Mouse (Mus musculus): ENCODE measurements around the gene Gpm6b. TPM values are rescaled to one million over a fixed set of nuclear protein-coding genes. Genes with fewer than 3 reads are reported as not detected.

The Gpm6b gene
- polyA plus RNA-seq, 1 experiment from 2014 or later: 12.4 TPM

DNA sequence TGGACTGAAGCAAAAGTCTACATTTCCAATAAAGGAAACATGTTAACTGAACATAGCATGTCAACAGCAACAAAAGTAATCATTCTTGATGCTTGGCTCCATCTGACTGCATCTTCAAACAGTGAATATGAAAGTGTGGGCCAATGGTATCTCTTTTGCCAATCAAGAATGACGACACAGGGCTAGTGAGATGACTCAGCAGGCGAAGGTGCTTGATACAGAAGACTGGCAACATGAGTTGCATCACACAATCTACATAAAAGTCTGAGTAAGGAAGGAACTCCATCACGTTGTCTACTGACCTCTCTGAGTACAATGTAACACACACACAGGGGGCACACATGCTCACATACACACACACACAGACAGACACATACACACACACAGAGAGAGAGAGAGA lies 9.0 kb upstream of the Gpm6b start:
- H3K9ac ChIP-seq (ENCODE audit: low read length): no peak overlapping the region
- H3K36me3 ChIP-seq (ENCODE audit: control insufficient read depth, insufficient read depth, low read length): no peaks in the 10 kb centered on the region
- 75% methylated on average over 3 of the region's 3 CpGs for WGBS
- no peaks in the 10 kb centered on the region for H3K9me3 ChIP-seq (ENCODE audit: control insufficient read depth, low read length)
- H3K4me3 ChIP-seq (ENCODE audit: low read depth, low read length): no peak overlapping the region
- H3K4me1 ChIP-seq (ENCODE audit: control insufficient read depth, insufficient read depth, low read length): no peaks in the 10 kb centered on the region
- H3K4me2 ChIP-seq (ENCODE audit: low read depth, severe bottlenecking): no peak overlapping the region
- DNase-seq (ENCODE audit: low spot score) (no peak), ATAC-seq (ENCODE audit: insufficient number of reproducible peaks, low FRiP score, low TSS enrichment, low read depth) (no peak)
- H3K27me3 ChIP-seq (ENCODE audit: control insufficient read depth, insufficient read depth, low read length): 0 out of 2 replicates have a peak, but pooled peaks cover 5% of the 10 kb centered on the region
- H3K27ac ChIP-seq (replicated peaks; ENCODE audit: low read depth, low read length): no peak overlapping the region

DNA sequence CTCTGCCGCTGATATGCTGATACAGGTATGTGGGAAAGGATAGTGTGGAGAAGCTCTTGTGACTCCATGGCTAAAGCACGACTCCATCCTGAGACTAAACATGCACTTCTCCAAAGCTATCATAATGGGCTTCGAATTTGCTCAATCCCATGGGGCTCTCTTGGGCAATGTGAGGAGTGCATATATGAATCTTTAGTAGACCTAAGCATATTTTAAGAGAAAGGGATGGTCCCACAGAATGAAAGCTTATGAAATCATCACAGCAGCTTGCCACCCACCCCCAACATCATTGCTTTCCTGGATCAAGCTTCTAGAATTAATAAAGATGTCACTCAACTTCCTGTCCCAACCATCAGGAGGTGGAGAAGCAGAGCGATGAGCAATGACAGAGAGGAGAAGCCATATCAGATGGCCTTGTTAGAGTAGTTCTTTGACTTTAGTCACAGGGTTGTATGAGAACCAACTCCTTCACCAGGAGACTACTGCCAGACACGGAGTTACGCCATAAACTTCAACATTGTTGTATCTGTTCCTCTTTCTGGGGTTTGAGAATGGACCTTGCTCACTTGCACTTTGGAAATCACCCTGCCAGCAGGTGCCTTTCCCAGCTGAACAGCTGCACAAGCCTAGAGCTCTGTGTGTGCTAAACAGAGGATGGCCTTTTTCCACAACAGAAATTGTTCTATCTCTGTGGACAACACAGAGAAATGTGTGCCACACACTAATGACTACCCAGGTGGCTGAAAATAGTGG lies 8.0 kb upstream of the Gpm6b start:
- H3K27ac ChIP-seq (replicated peaks; ENCODE audit: low read depth, low read length): no peak overlapping the region
- WGBS: 95% methylated on average over 6 of the region's 6 CpGs
- H3K4me3 ChIP-seq (ENCODE audit: low read depth, low read length): no peak overlapping the region
- no peak overlapping the region for H3K4me2 ChIP-seq (ENCODE audit: low read depth, severe bottlenecking)
- H3K27me3 ChIP-seq (ENCODE audit: control insufficient read depth, insufficient read depth, low read length): 0 out of 2 replicates have a peak, but pooled peaks cover 5% of the 10 kb centered on the region
- DNase-seq (ENCODE audit: low spot score) (no peak), ATAC-seq (ENCODE audit: insufficient number of reproducible peaks, low FRiP score, low TSS enrichment, low read depth) (no peak)
- H3K36me3 ChIP-seq (ENCODE audit: control insufficient read depth, insufficient read depth, low read length): no peaks in the 10 kb centered on the region
- no peaks in the 10 kb centered on the region for H3K9me3 ChIP-seq (ENCODE audit: control insufficient read depth, low read length)
- no peaks in the 10 kb centered on the region for H3K4me1 ChIP-seq (ENCODE audit: control insufficient read depth, insufficient read depth, low read length)
- H3K9ac ChIP-seq (ENCODE audit: low read length): no peak overlapping the region

DNA sequence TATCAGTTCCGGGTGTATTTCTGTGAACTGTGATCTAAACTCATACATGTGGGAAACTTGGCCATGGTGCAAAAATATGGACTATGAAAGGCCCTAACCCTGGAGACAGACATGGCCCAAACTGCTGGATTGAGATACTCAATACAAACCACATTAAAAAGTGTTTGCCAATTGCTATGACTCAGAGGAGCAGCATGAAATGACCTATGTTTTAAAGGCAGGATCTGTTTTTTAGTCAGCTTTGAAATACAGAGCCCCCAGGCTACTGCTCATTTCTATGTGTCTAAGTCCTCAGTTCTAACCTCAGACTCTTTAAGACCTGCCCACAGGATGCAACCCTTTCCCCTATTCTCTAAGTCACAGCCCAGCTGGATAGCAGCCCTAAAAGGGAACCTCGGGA lies 2.6 kb upstream of the Gpm6b start:
- ATAC-seq (ENCODE audit: insufficient number of reproducible peaks, low FRiP score, low TSS enrichment, low read depth) (no peak), DNase-seq (ENCODE audit: low spot score) (no peak)
- Histone ChIP-seq H3K36me3 (ENCODE audit: control insufficient read depth, insufficient read depth, low read length) (no peaks in the 10 kb centered on the region), H3K4me1 (ENCODE audit: control insufficient read depth, insufficient read depth, low read length) (no peaks in the 10 kb centered on the region), H3K4me2 (ENCODE audit: low read depth, severe bottlenecking) (no peak overlapping the region), H3K9me3 (ENCODE audit: control insufficient read depth, low read length) (no peaks in the 10 kb centered on the region), H3K4me3 (ENCODE audit: low read depth, low read length) (no peak overlapping the region), H3K9ac (ENCODE audit: low read length) (no peak overlapping the region), H3K27ac (replicated peaks; ENCODE audit: low read depth, low read length) (no peak overlapping the region), H3K27me3 (ENCODE audit: control insufficient read depth, insufficient read depth, low read length) (peaks cover 14% of the 10 kb centered on the region)
- 64% methylated on average over 2 of the region's 2 CpGs for WGBS

DNA sequence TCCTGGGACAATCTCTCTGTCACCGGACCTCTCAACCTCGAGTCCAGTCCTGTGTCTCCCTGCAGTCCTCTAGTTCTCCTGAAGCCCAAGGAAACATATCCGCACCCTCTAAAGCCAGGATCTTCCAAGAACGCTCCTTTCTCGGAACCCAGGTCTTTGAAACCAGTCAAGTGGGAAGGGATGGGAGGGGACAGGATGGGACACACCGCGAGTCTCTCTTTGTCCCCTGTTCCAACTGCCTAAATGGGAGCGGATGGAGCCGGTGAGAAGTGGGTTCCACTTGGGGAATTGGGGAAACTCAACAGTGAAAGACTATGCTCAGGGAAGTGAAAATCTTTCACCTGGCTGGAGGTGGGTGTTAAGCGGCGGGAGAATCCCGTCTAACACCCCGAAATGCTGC lies 809 bp downstream of the Gpm6b start:
- Histone ChIP-seq H3K4me3 (ENCODE audit: low read depth, low read length) (peak overlapping the region; percentile 48), H3K9ac (ENCODE audit: low read length) (peak overlapping the region; percentile 47), H3K4me2 (ENCODE audit: low read depth, severe bottlenecking) (peak overlapping the region; percentile 86), H3K4me1 (ENCODE audit: control insufficient read depth, insufficient read depth, low read length) (no peaks in the 10 kb centered on the region), H3K27me3 (ENCODE audit: control insufficient read depth, insufficient read depth, low read length) (peaks cover 14% of the 10 kb centered on the region), H3K9me3 (ENCODE audit: control insufficient read depth, low read length) (no peaks in the 10 kb centered on the region), H3K36me3 (ENCODE audit: control insufficient read depth, insufficient read depth, low read length) (no peaks in the 10 kb centered on the region), H3K27ac (replicated peaks; ENCODE audit: low read depth, low read length) (no peak overlapping the region)
- DNase-seq (ENCODE audit: low spot score) (no peak), ATAC-seq (ENCODE audit: insufficient number of reproducible peaks, low FRiP score, low TSS enrichment, low read depth) (0 out of 2 replicates have a peak, but pooled peaks have one; percentile 10)
- WGBS: 30% methylated on average over 13 of the region's 13 CpGs

DNA sequence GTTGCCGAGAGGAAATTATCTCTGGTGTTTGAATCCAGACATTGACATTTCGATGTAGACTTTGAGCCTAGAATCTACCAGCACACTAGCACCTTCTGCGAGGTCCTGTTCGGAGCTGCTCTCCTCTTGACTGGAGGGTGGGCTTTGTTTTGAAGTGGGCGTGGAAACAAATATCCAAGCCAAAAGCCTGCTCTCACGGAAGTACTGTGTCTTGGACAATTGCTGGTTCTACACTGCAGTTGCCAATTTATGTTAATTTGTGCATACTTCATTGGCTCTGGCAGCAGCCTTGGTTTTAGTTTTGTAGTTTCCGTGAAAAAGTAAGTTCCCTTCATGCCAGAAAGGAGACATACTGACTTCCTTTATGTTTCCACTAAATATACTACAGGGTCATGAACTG lies 2.0 kb downstream of the Gpm6b start:
- no peak overlapping the region for H3K27ac ChIP-seq (replicated peaks; ENCODE audit: low read depth, low read length)
- no peak overlapping the region for H3K4me3 ChIP-seq (ENCODE audit: low read depth, low read length)
- H3K4me2 ChIP-seq (ENCODE audit: low read depth, severe bottlenecking): no peak overlapping the region
- DNase-seq (ENCODE audit: low spot score) (no peak), ATAC-seq (ENCODE audit: insufficient number of reproducible peaks, low FRiP score, low TSS enrichment, low read depth) (no peak)
- 79% methylated on average over 7 of the region's 7 CpGs for whole genome bisulfite sequencing
- H3K9ac ChIP-seq (ENCODE audit: low read length): no peak overlapping the region
- no peaks in the 10 kb centered on the region for H3K36me3 ChIP-seq (ENCODE audit: control insufficient read depth, insufficient read depth, low read length)
- peaks cover 14% of the 10 kb centered on the region for H3K27me3 ChIP-seq (ENCODE audit: control insufficient read depth, insufficient read depth, low read length)
- H3K9me3 ChIP-seq (ENCODE audit: control insufficient read depth, low read length): no peaks in the 10 kb centered on the region
- no peaks in the 10 kb centered on the region for H3K4me1 ChIP-seq (ENCODE audit: control insufficient read depth, insufficient read depth, low read length)

DNA sequence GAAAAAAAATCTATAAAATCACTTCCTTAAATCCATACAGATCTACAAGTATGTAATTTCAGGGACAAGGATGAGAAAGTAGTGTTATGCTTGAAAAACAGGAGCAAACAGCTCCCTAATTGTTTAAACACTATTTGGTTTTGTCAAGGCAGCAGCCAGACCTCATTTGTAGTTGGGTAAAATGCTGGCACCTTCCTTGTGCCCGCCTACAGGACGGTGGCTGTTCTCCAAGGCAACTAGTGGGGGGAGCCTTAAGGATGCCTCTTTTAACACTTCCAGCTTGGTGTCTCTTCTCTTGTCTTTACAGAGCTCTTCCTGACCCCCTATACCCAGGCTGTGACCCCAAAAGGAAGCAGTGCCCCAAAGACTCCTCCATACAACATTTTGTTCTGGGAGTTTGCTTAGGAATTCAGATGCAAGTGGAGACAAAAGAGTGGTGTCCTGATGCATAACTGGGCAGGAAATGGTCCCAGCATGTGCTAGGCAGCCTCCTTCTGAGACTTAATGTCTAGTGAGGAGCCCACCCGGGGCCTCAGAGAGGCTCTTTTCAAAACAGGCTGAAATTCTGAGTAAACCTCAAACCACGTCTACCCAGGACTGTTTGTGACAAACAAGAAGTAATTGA lies 4.7 kb downstream of the Gpm6b start:
- Histone ChIP-seq H3K4me2 (ENCODE audit: low read depth, severe bottlenecking) (no peak overlapping the region), H3K27me3 (ENCODE audit: control insufficient read depth, insufficient read depth, low read length) (peaks cover 11% of the 10 kb centered on the region), H3K9me3 (ENCODE audit: control insufficient read depth, low read length) (no peaks in the 10 kb centered on the region), H3K9ac (ENCODE audit: low read length) (no peak overlapping the region), H3K4me1 (ENCODE audit: control insufficient read depth, insufficient read depth, low read length) (no peaks in the 10 kb centered on the region), H3K4me3 (ENCODE audit: low read depth, low read length) (no peak overlapping the region), H3K36me3 (ENCODE audit: control insufficient read depth, insufficient read depth, low read length) (no peaks in the 10 kb centered on the region), H3K27ac (replicated peaks; ENCODE audit: low read depth, low read length) (no peak overlapping the region)
- no peak for DNase-seq (ENCODE audit: low spot score)
- 52% methylated on average over 4 of the region's 4 CpGs for WGBS
- no peak for ATAC-seq (ENCODE audit: insufficient number of reproducible peaks, low FRiP score, low TSS enrichment, low read depth)

DNA sequence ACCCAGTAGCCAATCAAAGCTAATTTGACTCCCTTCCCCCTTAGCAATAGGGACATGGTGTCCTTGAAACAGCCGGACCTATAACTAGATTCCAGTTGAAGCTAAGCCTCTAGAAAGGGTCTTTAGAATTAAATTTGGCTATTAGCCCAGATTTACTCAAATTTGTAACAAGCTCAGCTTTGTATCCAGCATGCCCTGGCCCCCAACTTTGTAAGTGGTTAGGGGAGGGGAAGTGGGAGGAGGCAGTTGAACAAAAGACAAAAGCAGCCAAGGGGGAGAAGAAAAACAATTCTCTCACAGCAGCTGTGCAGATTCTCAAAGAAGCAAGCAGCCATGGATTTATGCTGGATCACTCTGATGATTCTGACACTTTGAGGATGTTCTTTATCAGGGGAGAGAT lies 32.8 kb downstream of the Gpm6b start:
- Histone ChIP-seq H3K36me3 (ENCODE audit: control insufficient read depth, insufficient read depth, low read length) (no peaks in the 10 kb centered on the region), H3K9me3 (ENCODE audit: control insufficient read depth, low read length) (no peaks in the 10 kb centered on the region), H3K27me3 (ENCODE audit: control insufficient read depth, insufficient read depth, low read length) (peaks cover 3% of the 10 kb centered on the region; the same call in 1 of the 2 replicates), H3K4me1 (ENCODE audit: control insufficient read depth, insufficient read depth, low read length) (no peaks in the 10 kb centered on the region), H3K4me3 (ENCODE audit: low read depth, low read length) (no peak overlapping the region), H3K9ac (ENCODE audit: low read length) (no peak overlapping the region), H3K27ac (replicated peaks; ENCODE audit: low read depth, low read length) (no peak overlapping the region), H3K4me2 (ENCODE audit: low read depth, severe bottlenecking) (no peak overlapping the region)
- no peak for ATAC-seq (ENCODE audit: insufficient number of reproducible peaks, low FRiP score, low TSS enrichment, low read depth)
- DNase-seq (ENCODE audit: low spot score): no peak
- WGBS: 78% methylated on average over 1 of the region's 1 CpGs

DNA sequence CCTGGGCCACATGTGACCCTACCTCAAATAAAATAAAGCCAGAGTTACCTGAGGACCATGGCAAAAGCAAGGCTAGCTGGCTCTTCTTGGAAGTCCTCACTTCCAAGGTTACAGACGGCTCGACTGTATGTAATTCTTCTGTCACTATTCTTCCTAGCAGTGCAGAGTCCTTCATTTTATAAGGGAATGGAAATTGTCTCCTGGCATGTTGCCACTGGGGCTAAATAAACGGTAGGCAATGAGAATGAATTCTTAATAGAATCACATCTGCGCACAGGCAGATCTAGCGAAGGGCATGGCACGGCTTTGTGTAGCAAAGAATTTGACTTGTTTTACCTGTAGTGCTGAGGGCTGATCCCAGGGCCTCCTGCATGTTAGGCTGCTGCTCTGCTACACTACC lies 33.9 kb downstream of the Gpm6b start:
- Histone ChIP-seq H3K9ac (ENCODE audit: low read length) (no peak overlapping the region), H3K9me3 (ENCODE audit: control insufficient read depth, low read length) (no peaks in the 10 kb centered on the region), H3K4me3 (ENCODE audit: low read depth, low read length) (no peak overlapping the region), H3K4me1 (ENCODE audit: control insufficient read depth, insufficient read depth, low read length) (no peaks in the 10 kb centered on the region), H3K27me3 (ENCODE audit: control insufficient read depth, insufficient read depth, low read length) (peaks cover 3% of the 10 kb centered on the region; the same call in 1 of the 2 replicates), H3K36me3 (ENCODE audit: control insufficient read depth, insufficient read depth, low read length) (no peaks in the 10 kb centered on the region), H3K27ac (replicated peaks; ENCODE audit: low read depth, low read length) (no peak overlapping the region), H3K4me2 (ENCODE audit: low read depth, severe bottlenecking) (no peak overlapping the region)
- DNase-seq (ENCODE audit: low spot score) (no peak), ATAC-seq (ENCODE audit: insufficient number of reproducible peaks, low FRiP score, low TSS enrichment, low read depth) (no peak)
- 96% methylated on average over 6 of the region's 6 CpGs for WGBS
